Mouse (Mus musculus): ENCODE results near the gene Elp6. TPM values are rescaled to one million over a fixed set of nuclear protein-coding genes. Genes with fewer than 3 reads are reported as not detected.

Gene Elp6
- polyA plus RNA-seq, 1 experiment: 9.2 TPM

GRCm38 (mm10) chr9:110350188-110350587 is 45.2 kb downstream of the Elp6 start:
- no peak overlapping the region for H3K4me3 ChIP-seq (replicated peaks)
- H3K9me3 ChIP-seq: no peaks in the 10 kb centered on the region
- TF ChIP-seq GATA1 (IDR thresholded peaks at IDR 0.05; ENCODE audit: borderline replicate concordance, low read length) (no peak), FLI1 (IDR thresholded peaks at IDR 0.05; ENCODE audit: low read length) (no peak)
- H3K27me3 ChIP-seq (replicated peaks): no peaks in the 10 kb centered on the region
- H3K4me1 ChIP-seq: peaks cover 52% of the 10 kb centered on the region
- peaks cover 24% of the 10 kb centered on the region for H3K36me3 ChIP-seq (replicated peaks; ENCODE audit: low read length)

GRCm38 (mm10) chr9:110350612-110351011 is 45.6 kb downstream of the Elp6 start:
- no peaks in the 10 kb centered on the region for H3K9me3 ChIP-seq
- H3K36me3 ChIP-seq (replicated peaks; ENCODE audit: low read length): peaks cover 28% of the 10 kb centered on the region
- H3K4me3 ChIP-seq (replicated peaks): no peak overlapping the region
- H3K4me1 ChIP-seq: peaks cover 50% of the 10 kb centered on the region
- TF ChIP-seq FLI1 (IDR thresholded peaks at IDR 0.05; ENCODE audit: low read length): no peak
- no peak for TF ChIP-seq GATA1 (IDR thresholded peaks at IDR 0.05; ENCODE audit: borderline replicate concordance, low read length)
- H3K27me3 ChIP-seq (replicated peaks): no peaks in the 10 kb centered on the region

- H3K4me1 ChIP-seq: peaks cover 50% of the 10 kb centered on the region
- no peaks in the 10 kb centered on the region for H3K9me3 ChIP-seq
- no peak overlapping the region for H3K4me3 ChIP-seq (replicated peaks)
- TF ChIP-seq GATA1 (IDR thresholded peaks at IDR 0.05; ENCODE audit: borderline replicate concordance, low read length) (no peak), FLI1 (IDR thresholded peaks at IDR 0.05; ENCODE audit: low read length) (no peak)
- H3K36me3 ChIP-seq (replicated peaks; ENCODE audit: low read length): peaks cover 35% of the 10 kb centered on the region
- H3K27me3 ChIP-seq (replicated peaks): no peaks in the 10 kb centered on the region
Observed at GRCm38 (mm10) chr9:110351350-110351749, 46.4 kb downstream of the Elp6 start.

- no peak for TF ChIP-seq FLI1 (IDR thresholded peaks at IDR 0.05; ENCODE audit: low read length)
- TF ChIP-seq GATA1 (IDR thresholded peaks at IDR 0.05; ENCODE audit: borderline replicate concordance, low read length): no peak
- H3K4me3 ChIP-seq (replicated peaks): peak overlapping the region; percentile 74
- H3K9me3 ChIP-seq: no peaks in the 10 kb centered on the region
- no peaks in the 10 kb centered on the region for H3K27me3 ChIP-seq (replicated peaks)
- H3K36me3 ChIP-seq (replicated peaks; ENCODE audit: low read length): peaks cover 40% of the 10 kb centered on the region
- peaks cover 50% of the 10 kb centered on the region for H3K4me1 ChIP-seq
Observed at GRCm38 (mm10) chr9:110351932-110352632, 47.1 kb downstream of the Elp6 start.

GRCm38 (mm10) chr9:110358341-110358740 is 53.4 kb downstream of the Elp6 start:
- Histone ChIP-seq H3K4me1 (peaks cover 8% of the 10 kb centered on the region; the same call in 1 of the 2 replicates), H3K27me3 (replicated peaks) (no peaks in the 10 kb centered on the region), H3K4me3 (replicated peaks) (no peak overlapping the region), H3K36me3 (replicated peaks; ENCODE audit: low read length) (peaks cover 81% of the 10 kb centered on the region), H3K9me3 (no peaks in the 10 kb centered on the region)
- TF ChIP-seq FLI1 (IDR thresholded peaks at IDR 0.05; ENCODE audit: low read length) (no peak), GATA1 (IDR thresholded peaks at IDR 0.05; ENCODE audit: borderline replicate concordance, low read length) (no peak)

GRCm38 (mm10) chr9:110361299-110361698 is 56.3 kb downstream of the Elp6 start:
- H3K9me3 ChIP-seq: no peaks in the 10 kb centered on the region
- TF ChIP-seq FLI1 (IDR thresholded peaks at IDR 0.05; ENCODE audit: low read length): no peak
- no peak for TF ChIP-seq GATA1 (IDR thresholded peaks at IDR 0.05; ENCODE audit: borderline replicate concordance, low read length)
- H3K27me3 ChIP-seq (replicated peaks): no peaks in the 10 kb centered on the region
- H3K4me3 ChIP-seq (replicated peaks): no peak overlapping the region
- H3K36me3 ChIP-seq (replicated peaks; ENCODE audit: low read length): peaks cover 76% of the 10 kb centered on the region
- peaks cover 20% of the 10 kb centered on the region for H3K4me1 ChIP-seq

GRCm38 (mm10) chr9:110362337-110362736 is 57.4 kb downstream of the Elp6 start:
- no peak overlapping the region for H3K4me3 ChIP-seq (replicated peaks)
- TF ChIP-seq GATA1 (IDR thresholded peaks at IDR 0.05; ENCODE audit: borderline replicate concordance, low read length): no peak
- TF ChIP-seq FLI1 (IDR thresholded peaks at IDR 0.05; ENCODE audit: low read length): no peak
- H3K4me1 ChIP-seq: peaks cover 26% of the 10 kb centered on the region
- no peaks in the 10 kb centered on the region for H3K9me3 ChIP-seq
- no peaks in the 10 kb centered on the region for H3K27me3 ChIP-seq (replicated peaks)
- peaks cover 74% of the 10 kb centered on the region for H3K36me3 ChIP-seq (replicated peaks; ENCODE audit: low read length)

GRCm38 (mm10) chr9:110366746-110367145 is 61.8 kb downstream of the Elp6 start:
- H3K4me1 ChIP-seq: peaks cover 24% of the 10 kb centered on the region
- no peaks in the 10 kb centered on the region for H3K27me3 ChIP-seq (replicated peaks)
- TF ChIP-seq FLI1 (IDR thresholded peaks at IDR 0.05; ENCODE audit: low read length) (no peak), GATA1 (IDR thresholded peaks at IDR 0.05; ENCODE audit: borderline replicate concordance, low read length) (no peak)
- H3K4me3 ChIP-seq (replicated peaks): no peak overlapping the region
- no peaks in the 10 kb centered on the region for H3K9me3 ChIP-seq
- peaks cover 85% of the 10 kb centered on the region for H3K36me3 ChIP-seq (replicated peaks; ENCODE audit: low read length)

GRCm38 (mm10) chr9:110369860-110370259 is 64.9 kb downstream of the Elp6 start:
- H3K9me3 ChIP-seq: no peaks in the 10 kb centered on the region
- no peak overlapping the region for H3K4me3 ChIP-seq (replicated peaks)
- peaks cover 20% of the 10 kb centered on the region for H3K4me1 ChIP-seq
- peaks cover 87% of the 10 kb centered on the region for H3K36me3 ChIP-seq (replicated peaks; ENCODE audit: low read length)
- no peak for TF ChIP-seq GATA1 (IDR thresholded peaks at IDR 0.05; ENCODE audit: borderline replicate concordance, low read length)
- no peak for TF ChIP-seq FLI1 (IDR thresholded peaks at IDR 0.05; ENCODE audit: low read length)
- no peaks in the 10 kb centered on the region for H3K27me3 ChIP-seq (replicated peaks)

Other genes with a start within 250 kb of the Elp6 start
- 25.1 and 89.2 TPM in 2 replicates for gene Smarcc1, start 187.5 kb upstream of the Elp6 start, polyA plus RNA-seq (2012; ENCODE audit: insufficient read depth, low replicate concordance)
- gene Dhx30, start 187.3 kb upstream of the Elp6 start, polyA plus RNA-seq (2012; ENCODE audit: insufficient read depth, low replicate concordance): 8.9 and 15.5 TPM in 2 replicates
- 0.19 and 0.34 TPM in 2 replicates for gene Cspg5, start 61.4 kb upstream of the Elp6 start, polyA plus RNA-seq (2012; ENCODE audit: insufficient read depth, low replicate concordance)
- gene Scap, start 28.1 kb downstream of the Elp6 start, polyA plus RNA-seq (2012; ENCODE audit: insufficient read depth, low replicate concordance): 71.5 and 343 TPM in 2 replicates
- gene Ptpn23, start 103.0 kb downstream of the Elp6 start, polyA plus RNA-seq (2012; ENCODE audit: insufficient read depth, low replicate concordance): 62.2 and 88.1 TPM in 2 replicates
- 8.2 TPM in 1 of 2 replicates, not detected in the other for gene Ngp, start 114.6 kb downstream of the Elp6 start, polyA plus RNA-seq (2012; ENCODE audit: insufficient read depth, low replicate concordance)
- 10.0 and 10.6 TPM in 2 replicates for gene Klhl18, start 171.5 kb downstream of the Elp6 start, polyA plus RNA-seq (2012; ENCODE audit: insufficient read depth, low replicate concordance)
- 0.18 TPM in 1 of 2 replicates, not detected in the other for gene Kif9, start 171.8 kb downstream of the Elp6 start, polyA plus RNA-seq (2012; ENCODE audit: insufficient read depth, low replicate concordance)
- gene Setd2, start 227.4 kb downstream of the Elp6 start, polyA plus RNA-seq (2012; ENCODE audit: insufficient read depth, low replicate concordance): 0.95 and 4.6 TPM in 2 replicates